Mouse (Mus musculus): ENCODE data around the gene Rab8a. TPM values are rescaled to one million over a fixed set of nuclear protein-coding genes. Genes with fewer than 3 reads are reported as not detected.

Rab8a gene
- polyA plus RNA-seq, 1 experiment from 2014 or later: 84.0 TPM

DNA sequence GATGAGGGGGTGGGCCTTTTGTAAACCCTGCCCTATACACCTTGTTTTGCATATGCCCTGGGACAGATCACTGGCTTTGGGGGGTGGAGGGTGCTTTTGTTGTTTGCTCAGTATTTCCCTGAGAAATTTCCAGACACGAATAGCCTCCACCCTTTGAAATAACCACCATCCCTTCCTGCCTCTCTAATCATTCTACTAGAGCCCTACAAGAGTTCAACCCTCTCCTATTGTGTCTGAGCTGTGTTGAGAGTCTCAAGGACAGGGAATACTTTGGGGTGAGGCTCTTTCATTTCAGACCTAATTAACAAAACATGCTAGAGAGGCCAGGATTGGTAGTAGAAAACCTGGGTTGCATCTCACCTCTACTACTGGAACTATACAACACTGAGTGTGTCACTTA, 11.9 kb upstream of the Rab8a start:
- no peak for TF ChIP-seq EP300 (optimal IDR thresholded peaks at IDR 0.05)
- no peak for TF ChIP-seq CTCF (IDR thresholded peaks at IDR 0.05; ENCODE audit: low read depth)
- WGBS: 57% methylated on average over 1 of the region's 1 CpGs

DNA sequence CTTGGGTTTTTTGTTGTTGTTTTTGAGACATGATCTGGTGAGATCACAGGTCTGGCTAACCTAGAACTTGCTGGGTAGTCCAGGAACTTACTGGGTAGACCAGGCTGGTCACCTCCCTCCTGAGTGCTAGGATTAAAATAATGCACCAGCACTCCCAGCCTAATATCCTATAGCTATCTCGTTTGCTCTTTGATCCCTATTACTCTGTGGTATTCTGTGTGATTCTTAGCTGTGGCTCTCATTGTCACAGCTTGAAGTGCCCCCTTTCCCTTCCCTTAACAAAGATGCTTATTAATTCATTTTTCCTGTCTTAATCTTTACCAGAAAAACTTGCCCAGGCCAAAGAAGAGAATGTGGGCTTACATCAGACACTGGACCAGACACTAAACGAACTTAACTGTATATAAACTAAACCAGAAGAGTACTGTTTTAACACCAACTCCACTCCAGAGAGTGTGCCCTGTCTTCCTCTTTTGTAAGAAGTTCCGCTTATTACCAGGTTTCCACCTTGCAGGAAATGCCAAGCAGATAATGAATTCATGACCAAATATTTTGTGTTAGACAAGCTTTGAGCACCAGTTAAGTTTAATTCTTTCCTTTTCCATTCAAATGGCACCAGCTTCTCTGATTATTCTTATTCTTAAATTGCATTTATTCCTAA, 9.5 kb upstream of the Rab8a start:
- TF ChIP-seq CTCF (IDR thresholded peaks at IDR 0.05; ENCODE audit: low read depth): no peak
- no peak for TF ChIP-seq EP300 (optimal IDR thresholded peaks at IDR 0.05)
- Histone ChIP-seq H3K27me3 (ENCODE audit: control insufficient read depth, insufficient read depth, low read length) (no peaks in the 10 kb centered on the region), H3K4me3 (ENCODE audit: low read depth, low read length) (no peak overlapping the region), H3K36me3 (ENCODE audit: control insufficient read depth, insufficient read depth, low read length) (peaks cover 33% of the 10 kb centered on the region), H3K4me1 (replicated peaks; ENCODE audit: control insufficient read depth, insufficient read depth) (peaks cover 2% of the 10 kb centered on the region; the same call in 1 of the 2 replicates), H3K27ac (replicated peaks) (no peak overlapping the region), H3K9me3 (ENCODE audit: control insufficient read depth, low read length) (no peaks in the 10 kb centered on the region), H3K9ac (ENCODE audit: low read length) (no peak overlapping the region), H3K4me2 (replicated peaks; ENCODE audit: low read depth) (no peak overlapping the region)
- ATAC-seq (ENCODE audit: low FRiP score, low TSS enrichment) (no peak), DNase-seq (ENCODE audit: low spot score) (no peak)
- 83% methylated on average over 3 of the region's 3 CpGs for WGBS

More for the DNA sequence above, 11.9 kb upstream of the Rab8a start:
- H3K9ac ChIP-seq (ENCODE audit: low read length): no peak overlapping the region
- H3K27ac ChIP-seq (replicated peaks): no peak overlapping the region
- H3K9me3 ChIP-seq (ENCODE audit: control insufficient read depth, low read length): no peaks in the 10 kb centered on the region
- H3K27me3 ChIP-seq (ENCODE audit: control insufficient read depth, insufficient read depth, low read length): no peaks in the 10 kb centered on the region
- peaks cover 3% of the 10 kb centered on the region; the same call in 1 of the 2 replicates for H3K4me1 ChIP-seq (replicated peaks; ENCODE audit: control insufficient read depth, insufficient read depth)
- peaks cover 52% of the 10 kb centered on the region for H3K36me3 ChIP-seq (ENCODE audit: control insufficient read depth, insufficient read depth, low read length)
- ATAC-seq (ENCODE audit: low FRiP score, low TSS enrichment) (no peak), DNase-seq (ENCODE audit: low spot score) (no peak)
- H3K4me3 ChIP-seq (ENCODE audit: low read depth, low read length): no peak overlapping the region
- H3K4me2 ChIP-seq (replicated peaks; ENCODE audit: low read depth): no peak overlapping the region

DNA sequence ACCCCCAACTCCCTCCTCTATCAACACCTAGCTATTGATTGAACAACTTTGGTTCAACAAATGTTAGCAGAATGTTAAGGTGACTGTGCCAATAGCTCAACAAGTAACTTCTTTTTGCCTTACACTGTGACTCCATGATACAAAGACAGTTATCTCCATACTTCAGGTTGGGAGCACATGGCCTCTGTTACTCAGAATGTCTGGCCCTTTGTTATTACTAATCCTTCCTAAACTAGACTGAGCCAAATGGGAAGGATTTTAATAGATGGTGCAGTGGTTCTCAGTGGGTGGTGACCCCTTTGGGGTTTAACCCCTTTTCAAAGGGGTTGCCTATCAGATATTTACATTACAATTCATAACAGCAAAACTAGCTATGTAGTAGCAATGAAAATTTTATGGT, 7.6 kb upstream of the Rab8a start:
- ATAC-seq (ENCODE audit: low FRiP score, low TSS enrichment) (no peak), DNase-seq (ENCODE audit: low spot score) (no peak)
- Histone ChIP-seq H3K4me2 (replicated peaks; ENCODE audit: low read depth) (no peak overlapping the region), H3K27ac (replicated peaks) (no peak overlapping the region), H3K4me1 (replicated peaks; ENCODE audit: control insufficient read depth, insufficient read depth) (no peaks in the 10 kb centered on the region), H3K36me3 (ENCODE audit: control insufficient read depth, insufficient read depth, low read length) (peaks cover 21% of the 10 kb centered on the region), H3K9me3 (ENCODE audit: control insufficient read depth, low read length) (no peaks in the 10 kb centered on the region), H3K27me3 (ENCODE audit: control insufficient read depth, insufficient read depth, low read length) (no peaks in the 10 kb centered on the region), H3K4me3 (ENCODE audit: low read depth, low read length) (no peak overlapping the region), H3K9ac (ENCODE audit: low read length) (no peak overlapping the region)
- no peak for TF ChIP-seq EP300 (optimal IDR thresholded peaks at IDR 0.05)
- TF ChIP-seq CTCF (IDR thresholded peaks at IDR 0.05; ENCODE audit: low read depth): no peak

DNA sequence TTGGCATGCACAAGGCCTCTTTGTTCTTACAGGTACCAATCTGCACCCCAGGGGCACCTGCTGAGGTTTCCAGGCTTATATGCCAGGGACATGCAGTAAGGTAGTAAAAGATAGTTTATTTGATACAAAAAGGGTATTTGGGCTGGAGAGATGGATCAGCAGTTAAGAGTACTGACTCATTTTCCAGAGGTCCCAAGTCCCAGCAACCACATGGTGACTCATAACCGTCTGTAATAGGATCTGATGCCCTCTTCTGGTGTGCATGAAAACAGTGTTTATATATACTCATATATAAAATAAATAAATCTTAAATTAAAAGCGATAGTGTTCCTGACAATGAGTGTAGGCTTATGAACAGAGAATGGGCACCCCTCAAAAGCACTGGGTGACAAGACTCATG, 2.9 kb upstream of the Rab8a start:
- no peaks in the 10 kb centered on the region for H3K9me3 ChIP-seq (ENCODE audit: control insufficient read depth, low read length)
- no peak overlapping the region for H3K4me3 ChIP-seq (ENCODE audit: low read depth, low read length)
- no peaks in the 10 kb centered on the region; the same call in 1 of the 2 replicates for H3K36me3 ChIP-seq (ENCODE audit: control insufficient read depth, insufficient read depth, low read length)
- TF ChIP-seq CTCF (IDR thresholded peaks at IDR 0.05; ENCODE audit: low read depth) (no peak), EP300 (optimal IDR thresholded peaks at IDR 0.05) (no peak)
- 61% methylated on average over 2 of the region's 2 CpGs for WGBS
- H3K27me3 ChIP-seq (ENCODE audit: control insufficient read depth, insufficient read depth, low read length): no peaks in the 10 kb centered on the region
- H3K27ac ChIP-seq (replicated peaks): no peak overlapping the region
- no peak for ATAC-seq (ENCODE audit: low FRiP score, low TSS enrichment)
- H3K9ac ChIP-seq (ENCODE audit: low read length): no peak overlapping the region
- no peak for DNase-seq (ENCODE audit: low spot score)
- peaks cover 7% of the 10 kb centered on the region for H3K4me1 ChIP-seq (replicated peaks; ENCODE audit: control insufficient read depth, insufficient read depth)
- no peak overlapping the region for H3K4me2 ChIP-seq (replicated peaks; ENCODE audit: low read depth)

DNA sequence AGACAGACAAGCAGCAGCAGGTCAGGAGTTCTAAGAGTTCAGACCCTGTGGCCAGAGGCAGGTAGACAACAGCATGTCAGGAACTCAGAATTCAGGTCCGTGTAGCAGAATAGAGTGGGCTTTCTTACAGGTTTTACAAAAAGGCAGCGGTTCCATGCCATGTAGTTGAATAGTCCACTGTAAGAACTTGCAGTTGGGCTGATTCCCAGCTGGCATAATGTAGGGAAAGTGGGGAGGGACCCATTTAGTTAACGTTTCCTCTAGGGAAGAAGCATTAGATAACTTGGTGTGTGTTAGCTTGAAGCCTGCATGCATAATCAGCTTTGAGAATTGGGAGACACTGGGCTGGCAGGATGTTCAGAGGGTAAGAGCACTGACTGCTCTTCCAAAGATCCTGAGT, 2.3 kb upstream of the Rab8a start:
- TF ChIP-seq EP300 (optimal IDR thresholded peaks at IDR 0.05) (no peak), CTCF (IDR thresholded peaks at IDR 0.05; ENCODE audit: low read depth) (no peak)
- H3K27me3 ChIP-seq (ENCODE audit: control insufficient read depth, insufficient read depth, low read length): no peaks in the 10 kb centered on the region
- H3K36me3 ChIP-seq (ENCODE audit: control insufficient read depth, insufficient read depth, low read length): no peaks in the 10 kb centered on the region; the same call in 1 of the 2 replicates
- WGBS: 70% methylated on average over 3 of the region's 3 CpGs
- no peaks in the 10 kb centered on the region for H3K9me3 ChIP-seq (ENCODE audit: control insufficient read depth, low read length)
- H3K9ac ChIP-seq (ENCODE audit: low read length): no peak overlapping the region
- DNase-seq (ENCODE audit: low spot score) (no peak), ATAC-seq (ENCODE audit: low FRiP score, low TSS enrichment) (no peak)
- no peak overlapping the region for H3K4me2 ChIP-seq (replicated peaks; ENCODE audit: low read depth)
- H3K4me3 ChIP-seq (ENCODE audit: low read depth, low read length): no peak overlapping the region
- H3K27ac ChIP-seq (replicated peaks): no peak overlapping the region
- peaks cover 7% of the 10 kb centered on the region for H3K4me1 ChIP-seq (replicated peaks; ENCODE audit: control insufficient read depth, insufficient read depth)

DNA sequence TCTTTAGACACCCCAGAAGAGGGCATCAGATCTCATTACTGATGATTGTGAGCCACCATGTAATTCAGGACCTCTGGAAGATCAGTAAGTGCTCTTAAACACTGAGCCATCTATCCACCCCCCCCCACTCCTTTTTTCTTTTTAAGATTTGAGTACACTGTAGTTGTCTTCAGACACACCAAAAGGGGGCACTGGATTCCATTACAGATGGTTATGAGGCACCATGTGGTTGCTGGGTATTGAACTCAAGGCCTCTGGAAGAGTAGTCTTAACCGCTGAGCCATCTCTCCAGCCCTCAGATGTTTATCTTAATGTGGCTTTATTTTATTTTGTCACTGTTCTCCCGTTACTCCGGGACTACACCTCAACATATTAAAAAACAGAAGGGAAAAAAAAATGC, 993 bp upstream of the Rab8a start:
- Histone ChIP-seq H3K27ac (replicated peaks) (no peak overlapping the region), H3K36me3 (ENCODE audit: control insufficient read depth, insufficient read depth, low read length) (no peaks in the 10 kb centered on the region), H3K4me1 (replicated peaks; ENCODE audit: control insufficient read depth, insufficient read depth) (peaks cover 7% of the 10 kb centered on the region), H3K4me2 (replicated peaks; ENCODE audit: low read depth) (peak overlapping the region; percentile 55; the same call in 1 of the 2 replicates), H3K4me3 (ENCODE audit: low read depth, low read length) (peak overlapping the region; percentile 40; the same call in 1 of the 2 replicates), H3K9me3 (ENCODE audit: control insufficient read depth, low read length) (no peaks in the 10 kb centered on the region), H3K9ac (ENCODE audit: low read length) (no peak overlapping the region), H3K27me3 (ENCODE audit: control insufficient read depth, insufficient read depth, low read length) (no peaks in the 10 kb centered on the region)
- ATAC-seq (ENCODE audit: low FRiP score, low TSS enrichment): no peak
- WGBS: 70% methylated on average over 3 of the region's 3 CpGs
- no peak for TF ChIP-seq EP300 (optimal IDR thresholded peaks at IDR 0.05)
- peak; percentile 27; the same call in 1 of the 2 replicates for TF ChIP-seq CTCF (IDR thresholded peaks at IDR 0.05; ENCODE audit: low read depth)
- DNase-seq (ENCODE audit: low spot score): no peak
